Mouse (Mus musculus) MEL (cell line): ENCODE data around the gene Glra1. TPM values are rescaled to one million over a fixed set of nuclear protein-coding genes. Genes with fewer than 3 reads are reported as not detected.

ENCODE experiments used
- DNase-seq: peaks from one replicate; pipeline ENCODE4 v3.0.0; 2011; ENCODE audit warnings: low read depth, low spot score
- H3K27ac ChIP-seq: 2 replicates; pipeline ENCODE4 v1.5.1; 2012; ENCODE audit warnings: low read depth, mild to moderate bottlenecking, control low read depth, low read length, moderate library complexity; ENCODE audit not compliant: control insufficient read depth
- H3K27me3 ChIP-seq, 2 experiments: fragments of 150-350 bp in 1 of 2; sonication (generic) in 1 of 2; 2 replicates each; pipeline ENCODE4 v1.6.1; 2012; ENCODE audit warnings: low read length in 2 of 2, mild to moderate bottlenecking in 2 of 2, improper control_type of control experiment in 1 of 2, moderate library complexity in 1 of 2; ENCODE audit not compliant: insufficient read depth in 2 of 2, control insufficient read depth in 1 of 2
- H3K36me3 ChIP-seq, 2 experiments: 2 replicates each; pipeline ENCODE4 v1.6.1; 2012 to 2014; ENCODE audit warnings: low read length in 2 of 2, improper control_type of control experiment in 1 of 2, inconsistent platforms in 1 of 2, mild to moderate bottlenecking in 1 of 2; ENCODE audit not compliant: insufficient read depth in 2 of 2, control insufficient read depth in 1 of 2
- H3K4me1 ChIP-seq, 2 experiments: fragments of 150-350 bp in 1 of 2; sonication (generic) in 1 of 2; 2 replicates each; pipeline ENCODE4 v1.6.1; 2012; ENCODE audit warnings: low read length in 2 of 2, improper control_type of control experiment in 1 of 2, mild to moderate bottlenecking in 1 of 2; ENCODE audit not compliant: insufficient read depth in 2 of 2, control insufficient read depth in 1 of 2
- H3K4me3 ChIP-seq, 2 experiments: fragments of 150-350 bp in 1 of 2; sonication (generic) in 1 of 2; 2 replicates each; pipeline ENCODE4 v1.5.1; 2012; ENCODE audit warnings: low read depth in 2 of 2, low read length in 2 of 2, mild to moderate bottlenecking in 2 of 2, moderate library complexity in 2 of 2, control low read depth in 1 of 2, improper control_type of control experiment in 1 of 2; ENCODE audit not compliant: control insufficient read depth in 1 of 2, insufficient read depth in 1 of 2
- H3K79me2 ChIP-seq: 2 replicates; pipeline ENCODE4 v1.6.1; 2012; ENCODE audit warnings: mild to moderate bottlenecking, low read length, moderate library complexity; ENCODE audit not compliant: control insufficient read depth, poor library complexity, insufficient read depth
- H3K9ac ChIP-seq: 2 replicates; pipeline ENCODE4 v1.6.1; 2012; ENCODE audit warnings: low read depth, mild to moderate bottlenecking, control low read depth, low read length, moderate library complexity; ENCODE audit not compliant: control insufficient read depth, poor library complexity, severe bottlenecking
- H3K9me3 ChIP-seq: fragments of 150-350 bp; sonication (generic); replicated peaks from 2 replicates; pipeline ENCODE4 v1.6.1; 2012; ENCODE audit warnings: mild to moderate bottlenecking, low read length, improper control_type of control experiment, moderate library complexity; ENCODE audit not compliant: insufficient read depth
- CTCF ChIP-seq, 3 experiments: IDR thresholded peaks in 2 of 3; conservative IDR thresholded peaks in 1 of 3; 2 replicates each; pipeline ENCODE4 v1.5.1; 2011 to 2012; ENCODE audit warnings: low read length in 3 of 3, low read depth in 2 of 3, mild to moderate bottlenecking in 2 of 3, improper control_type of control experiment in 1 of 3, inconsistent platforms in 1 of 3, mixed read lengths in 1 of 3, moderate library complexity in 1 of 3; ENCODE audit not compliant: control insufficient read depth in 1 of 3, insufficient read depth in 1 of 3, poor library complexity in 1 of 3, severe bottlenecking in 1 of 3
- E2F4 ChIP-seq: IDR thresholded peaks from 2 replicates; pipeline ENCODE4 v1.6.1; 2011; ENCODE audit warnings: low read depth, low read length, improper control_type of control experiment, borderline replicate concordance
- ELF1 ChIP-seq: IDR thresholded peaks from 2 replicates; pipeline ENCODE4 v1.6.1; 2014; ENCODE audit warnings: low read depth, mild to moderate bottlenecking, inconsistent platforms, low read length, improper control_type of control experiment, moderate library complexity
- EP300 ChIP-seq, 2 experiments: IDR thresholded peaks; 2 replicates each; pipeline ENCODE4 v1.6.1; 2011; ENCODE audit warnings: improper control_type of control experiment in 2 of 2, low read length in 2 of 2, low read depth in 1 of 2, mild to moderate bottlenecking in 1 of 2
- ETS1 ChIP-seq: IDR thresholded peaks from 2 replicates; pipeline ENCODE4 v1.6.1; 2012; ENCODE audit warnings: low read depth, mild to moderate bottlenecking, inconsistent platforms, low read length, improper control_type of control experiment, moderate library complexity
- GABPA ChIP-seq: IDR thresholded peaks from 2 replicates; pipeline ENCODE4 v1.6.1; 2012; ENCODE audit warnings: low read depth, mild to moderate bottlenecking, inconsistent platforms, low read length, improper control_type of control experiment, moderate library complexity
- GATA1 ChIP-seq: IDR thresholded peaks from 2 replicates; pipeline ENCODE4 v1.6.1; 2011; ENCODE audit warnings: low read depth, low read length, improper control_type of control experiment
- HCFC1 ChIP-seq: IDR thresholded peaks from 2 replicates; pipeline ENCODE4 v1.6.1; 2012; ENCODE audit warnings: low read depth, mild to moderate bottlenecking, inconsistent platforms, low read length, improper control_type of control experiment, moderate library complexity
- JUND ChIP-seq: IDR thresholded peaks from 2 replicates; pipeline ENCODE4 v1.6.1; 2011; ENCODE audit warnings: low read depth, mild to moderate bottlenecking, improper control_type of control experiment, low read length
- KAT2A ChIP-seq: conservative IDR thresholded peaks from 2 replicates; pipeline ENCODE4 v1.6.1; 2012; ENCODE audit warnings: low read depth, low read length, improper control_type of control experiment, inconsistent platforms
- MAX ChIP-seq: IDR thresholded peaks from 2 replicates; pipeline ENCODE4 v1.6.1; 2011; ENCODE audit warnings: low read length, improper control_type of control experiment
- MXI1 ChIP-seq: IDR thresholded peaks from 2 replicates; pipeline ENCODE4 v1.6.1; 2011; ENCODE audit warnings: mild to moderate bottlenecking, low read depth, low read length, improper control_type of control experiment
- MYC ChIP-seq: IDR thresholded peaks from 2 replicates; pipeline ENCODE4 v1.6.1; 2011; ENCODE audit warnings: low read depth, mild to moderate bottlenecking, low read length, improper control_type of control experiment, moderate library complexity
- NELFE ChIP-seq: IDR thresholded peaks from 2 replicates; pipeline ENCODE4 v1.6.1; 2011; ENCODE audit warnings: low read depth, low read length, improper control_type of control experiment
- POLR2A ChIP-seq, 2 experiments: IDR thresholded peaks; 2 replicates each; pipeline ENCODE4 v1.6.1; 2011 to 2012; ENCODE audit warnings: low read length in 2 of 2, mild to moderate bottlenecking in 2 of 2, control low read depth in 1 of 2, improper control_type of control experiment in 1 of 2, low read depth in 1 of 2, moderate library complexity in 1 of 2; ENCODE audit not compliant: control insufficient read depth in 1 of 2, insufficient read depth in 1 of 2, poor library complexity in 1 of 2
- POLR2AphosphoS2 ChIP-seq: IDR thresholded peaks from 2 replicates; pipeline ENCODE4 v1.6.1; 2011; ENCODE audit warnings: low read length, improper control_type of control experiment
- RCOR1 ChIP-seq: IDR thresholded peaks from 2 replicates; pipeline ENCODE4 v1.6.1; 2012; ENCODE audit warnings: low read depth, mild to moderate bottlenecking, inconsistent platforms, low read length, improper control_type of control experiment
- SIN3A ChIP-seq: IDR thresholded peaks from 2 replicates; pipeline ENCODE4 v1.6.1; 2012; ENCODE audit warnings: low read length, improper control_type of control experiment, inconsistent platforms
- TAL1 ChIP-seq: IDR thresholded peaks from 2 replicates; pipeline ENCODE4 v1.6.1; 2012; ENCODE audit warnings: mild to moderate bottlenecking, inconsistent platforms, low read length, moderate library complexity, mixed read lengths
- TBP ChIP-seq: IDR thresholded peaks from 2 replicates; pipeline ENCODE4 v1.8.0; 2011; ENCODE audit warnings: low read depth, low read length, improper control_type of control experiment
- TCF12 ChIP-seq: IDR thresholded peaks from 2 replicates; pipeline ENCODE4 v1.6.1; 2014; ENCODE audit warnings: low read depth, mild to moderate bottlenecking, inconsistent platforms, low read length, improper control_type of control experiment, moderate library complexity
- UBTF ChIP-seq: IDR thresholded peaks from 2 replicates; pipeline ENCODE4 v1.6.1; 2012; ENCODE audit warnings: low read depth, mild to moderate bottlenecking, inconsistent platforms, low read length, improper control_type of control experiment, moderate library complexity, borderline replicate concordance; ENCODE audit not compliant: insufficient read depth
- USF1 ChIP-seq: IDR thresholded peaks from 2 replicates; pipeline ENCODE4 v1.6.1; 2014; ENCODE audit warnings: low read depth, mild to moderate bottlenecking, inconsistent platforms, low read length, improper control_type of control experiment, moderate library complexity
- USF2 ChIP-seq, 2 experiments: IDR thresholded peaks; 2 replicates each; pipeline ENCODE4 v1.6.1; 2011 to 2012; ENCODE audit warnings: improper control_type of control experiment in 2 of 2, low read length in 2 of 2, borderline replicate concordance in 1 of 2, inconsistent platforms in 1 of 2, low read depth in 1 of 2, mild to moderate bottlenecking in 1 of 2; ENCODE audit not compliant: insufficient read depth in 1 of 2
- ZKSCAN1 ChIP-seq: IDR thresholded peaks from 2 replicates; pipeline ENCODE4 v1.6.1; 2012; ENCODE audit warnings: low read depth, mild to moderate bottlenecking, inconsistent platforms, low read length, improper control_type of control experiment, moderate library complexity
- ZNF384 ChIP-seq: IDR thresholded peaks from 2 replicates; pipeline ENCODE4 v1.6.1; 2012; ENCODE audit warnings: low read depth, mild to moderate bottlenecking, inconsistent platforms, low read length, improper control_type of control experiment
- polyA plus RNA-seq, 2 experiments: library from polyadenylated mRNA; stranded (reverse) in 1 of 2; unstranded in 1 of 2; fragments of >175 nt in 1 of 2; fragments of >200 nt in 1 of 2; gene quantifications; 2 replicates each; pipeline versions ENCODE4 v1.2.1 to v1.2.4; 2012; ENCODE audit warnings: low replicate concordance in 2 of 2, low read depth in 1 of 2; ENCODE audit not compliant: insufficient read length in 2 of 2, insufficient read depth in 1 of 2, missing spikeins in 1 of 2
- total RNA-seq: library from RNA; depleted of rRNA; stranded (reverse); fragments of 300-350 nt; gene quantifications from 2 replicates; pipeline ENCODE4 v1.2.3, GENCODE M21; 2012

Gene Glra1
- total and polyA plus RNA-seq, 3 experiments = not detected

DNA sequence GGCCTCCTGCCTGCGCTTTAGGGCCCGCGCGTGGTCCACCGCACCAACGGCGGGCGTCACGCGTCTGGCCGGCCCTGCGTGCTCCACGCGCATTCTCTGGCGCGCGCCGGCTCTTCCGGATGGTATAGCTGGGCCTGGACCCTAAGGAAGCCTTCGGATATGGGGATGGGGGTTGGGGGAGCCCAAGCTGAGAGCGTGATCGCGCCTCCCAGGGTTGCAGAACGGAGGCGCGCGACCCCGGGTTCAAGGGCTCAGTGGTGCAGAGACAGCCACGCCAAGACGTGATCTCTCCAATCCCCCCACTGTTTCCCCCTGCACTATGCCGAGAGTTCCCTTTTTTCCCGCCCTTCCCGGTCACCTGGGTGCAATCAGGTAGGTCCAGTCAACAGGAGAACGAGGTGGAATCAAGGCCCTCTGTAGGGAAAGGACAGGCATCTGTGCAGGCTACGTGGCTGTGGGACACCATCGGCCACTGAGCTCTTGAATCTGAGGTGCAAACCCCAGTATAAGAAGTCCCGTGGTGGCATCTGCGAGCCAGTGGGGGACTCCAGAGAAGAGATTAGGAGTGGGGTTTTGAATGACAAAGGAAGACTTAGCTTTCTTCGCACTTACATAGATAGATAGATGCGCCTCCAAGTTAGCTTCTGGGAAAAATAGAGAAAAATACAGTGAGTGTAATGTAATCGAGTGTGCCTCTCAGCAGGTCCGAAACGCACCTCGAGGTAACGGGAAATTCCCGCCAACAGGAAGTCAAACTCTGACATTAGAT lies 137.9 kb downstream of the Glra1 start:
- Histone ChIP-seq H3K4me3 (peak overlapping the region; percentile 62 to 75), H3K9ac (peak overlapping the region; percentile 92), H3K36me3 (peaks cover 22 to 42% of the 10 kb centered on the region in 2 experiments), H3K79me2 (peaks cover 66% of the 10 kb centered on the region), H3K9me3 (no peaks in the 10 kb centered on the region), H3K27ac (peak overlapping the region; percentile 67), H3K27me3 (no peaks in the 10 kb centered on the region), H3K4me1 (peaks cover 5 to 26% of the 10 kb centered on the region in 2 experiments)
- no peak for TF ChIP-seq TCF12
- no peak for TF ChIP-seq KAT2A
- 0 out of 2 replicates have a peak, but pooled peaks have one; percentile 4 for TF ChIP-seq RCOR1
- peak in 1 of 2 experiments; percentile 22; a peak in 1 of 4 replicates for TF ChIP-seq POLR2A (IDR thresholded peaks at IDR 0.05; ENCODE audit: control insufficient read depth in 1 of 2, insufficient read depth in 1 of 2, low read depth in 1 of 2, low read length in 2 of 2, poor library complexity in 1 of 2)
- TF ChIP-seq ELF1 = no peak
- peak; percentile 36 for TF ChIP-seq POLR2AphosphoS2
- TF ChIP-seq EP300 (IDR thresholded peaks at IDR 0.05; ENCODE audit: low read depth in 1 of 2, low read length in 2 of 2) = 0 out of 4 replicates have a peak, but pooled peaks of 1 of the 2 experiments have one; percentile 7
- no peak for TF ChIP-seq ETS1
- TF ChIP-seq MAX = peak; percentile 70; the same call in 1 of the 2 replicates
- TF ChIP-seq MXI1 = peak; percentile 66; the same call in 1 of the 2 replicates
- TF ChIP-seq SIN3A = peak; percentile 63
- peak; percentile 45; the same call in 1 of the 2 replicates for TF ChIP-seq MYC
- TF ChIP-seq TBP = 0 out of 2 replicates have a peak, but pooled peaks have one; percentile 33
- peak; percentile 49; the same call in 1 of the 2 replicates for TF ChIP-seq E2F4
- DNase-seq = peak; percentile 76

DNA sequence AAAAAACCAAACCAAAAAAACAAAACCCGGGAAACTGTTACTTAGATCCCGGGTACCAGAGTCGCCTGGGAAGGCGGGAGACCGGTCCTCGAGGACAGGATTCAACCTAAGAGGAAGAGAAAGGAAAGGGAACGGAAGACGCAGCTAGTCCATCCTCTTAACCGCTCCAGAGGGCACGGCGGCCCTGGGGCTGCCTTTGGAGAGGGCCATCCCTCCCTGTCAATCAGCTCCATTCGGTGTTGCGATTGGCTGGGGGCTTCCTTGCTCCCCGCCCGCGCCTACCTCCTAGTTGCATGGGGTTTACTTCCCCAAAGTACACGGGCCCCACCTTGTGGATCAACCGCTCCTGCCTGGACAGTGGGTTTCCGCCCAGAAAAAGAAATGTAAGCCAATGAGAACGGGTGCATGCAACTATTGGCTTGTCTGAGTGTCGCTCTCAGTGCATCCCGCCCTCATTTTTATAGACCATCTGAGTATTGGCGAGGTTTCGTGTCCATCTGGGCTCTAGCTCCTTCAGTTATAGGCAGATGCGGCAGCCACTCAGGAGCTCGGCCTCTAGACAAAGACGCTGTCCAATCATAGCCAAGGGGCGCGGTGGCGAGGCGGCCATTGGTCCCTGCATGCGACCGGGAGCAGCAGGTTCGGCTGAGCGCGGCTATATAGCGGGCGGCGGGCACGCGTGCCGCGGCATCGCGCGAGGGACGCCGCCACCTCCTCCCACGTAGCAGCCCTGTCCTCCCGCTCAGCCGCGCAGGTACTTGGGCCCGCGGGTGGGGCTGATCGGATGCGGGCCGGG lies 138.8 kb downstream of the Glra1 start, which contains the start of gene G3bp1:
Gene G3bp1 (plus strand): TSS at position 638 of the 796 bp plus-strand sequence.
- peak within 1 kb of the TSS; percentile 95 for H3K27ac ChIP-seq
- H3K9ac ChIP-seq = peak within 1 kb of the TSS; percentile 92
- peaks cover 19 to 34% of the 10 kb centered on the region in 2 experiments for H3K36me3 ChIP-seq
- H3K4me3 ChIP-seq = peak within 1 kb of the TSS; percentile 63 to 75
- no peaks in the 10 kb centered on the region for H3K9me3 ChIP-seq
- peak; percentile 100 for DNase-seq
- H3K79me2 ChIP-seq = peaks cover 57% of the 10 kb centered on the region
- H3K4me1 ChIP-seq = peaks cover 5 to 20% of the 10 kb centered on the region in 2 experiments
- H3K27me3 ChIP-seq = no peaks in the 10 kb centered on the region
- no peak for TF ChIP-seq ZKSCAN1
- TF ChIP-seq POLR2AphosphoS2 = peak; percentile 89
- TF ChIP-seq CTCF (IDR thresholded peaks at IDR 0.05 in 2 of 3, conservative IDR thresholded peaks at IDR 0.05 in 1 of 3; ENCODE audit: control insufficient read depth in 1 of 3, insufficient read depth in 1 of 3, low read depth in 2 of 3, low read length in 3 of 3, poor library complexity in 1 of 3, severe bottlenecking in 1 of 3) = no peak
- peak; percentile 99 for TF ChIP-seq NELFE
- TF ChIP-seq USF2 (IDR thresholded peaks at IDR 0.05; ENCODE audit: borderline replicate concordance in 1 of 2, insufficient read depth in 1 of 2, low read depth in 1 of 2, low read length in 2 of 2) = no peak
- TF ChIP-seq MAX = peak; percentile 94
- TF ChIP-seq MYC = peak; percentile 92
- TF ChIP-seq UBTF = peak; percentile 73; the same call in 1 of the 2 replicates
- no peak for TF ChIP-seq TAL1
- TF ChIP-seq GATA1 = no peak
- TF ChIP-seq KAT2A = peak; percentile 90
- TF ChIP-seq JUND = no peak; the same call in 1 of the 2 replicates
- no peak for TF ChIP-seq USF1
- peak; percentile 88 to 99 for TF ChIP-seq POLR2A (IDR thresholded peaks at IDR 0.05; ENCODE audit: control insufficient read depth in 1 of 2, insufficient read depth in 1 of 2, low read depth in 1 of 2, low read length in 2 of 2, poor library complexity in 1 of 2)
- peak; percentile 85 for TF ChIP-seq HCFC1
- peak; percentile 98 for TF ChIP-seq TBP
- TF ChIP-seq SIN3A = peak; percentile 79
- TF ChIP-seq GABPA = no peak
- TF ChIP-seq TCF12 = peak; percentile 76
- peak in 1 of 2 experiments; percentile 22; a peak in 1 of 4 replicates for TF ChIP-seq EP300 (IDR thresholded peaks at IDR 0.05; ENCODE audit: low read depth in 1 of 2, low read length in 2 of 2)
- 0 out of 2 replicates have a peak, but pooled peaks have one; percentile 5 for TF ChIP-seq ZNF384
